Mouse (Mus musculus): ENCODE results near the gene Zrsr1. TPM values are rescaled to one million over a fixed set of nuclear protein-coding genes. Genes with fewer than 3 reads are reported as not detected.
A peak's percentile ranks its signal among the peaks of the same experiment; 100 is the strongest.

The Zrsr1 gene
- total and polyA plus RNA-seq, 3 experiments = 4.6 to 22.0 (median 15.1) TPM

GRCm38 (mm10) chr11:23013096-23013495, 41.3 kb downstream of the Zrsr1 start:
- WGBS = 88% methylated on average over 1 of the region's 1 CpGs
- Histone ChIP-seq H3K36me3 (ENCODE audit: control insufficient read depth, insufficient read depth, low read length) (no peaks in the 10 kb centered on the region), H3K27me3 (ENCODE audit: control insufficient read depth, insufficient read depth, low read length) (no peaks in the 10 kb centered on the region), H3K79me2 (replicated peaks; ENCODE audit: control insufficient read depth, insufficient read depth, low read length) (no peaks in the 10 kb centered on the region), H3K4me3 (no peak overlapping the region), H3K4me1 (ENCODE audit: control insufficient read depth, insufficient read depth, low read length) (no peaks in the 10 kb centered on the region), H3K9ac (ENCODE audit: low read depth, low read length) (no peak overlapping the region), H3K27ac (no peak overlapping the region)
- no peak for DNase-seq
- TF ChIP-seq CTCF (IDR thresholded peaks at IDR 0.05) = no peak
- no peak for TF ChIP-seq POLR2A (IDR thresholded peaks at IDR 0.05; ENCODE audit: insufficient read depth, low read depth, low read length)
- no peak for TF ChIP-seq EP300 (IDR thresholded peaks at IDR 0.05; ENCODE audit: insufficient read depth, low read depth, low read length)
- intact Hi-C loops (cut with DNase I) = no loop called here

DNA sequence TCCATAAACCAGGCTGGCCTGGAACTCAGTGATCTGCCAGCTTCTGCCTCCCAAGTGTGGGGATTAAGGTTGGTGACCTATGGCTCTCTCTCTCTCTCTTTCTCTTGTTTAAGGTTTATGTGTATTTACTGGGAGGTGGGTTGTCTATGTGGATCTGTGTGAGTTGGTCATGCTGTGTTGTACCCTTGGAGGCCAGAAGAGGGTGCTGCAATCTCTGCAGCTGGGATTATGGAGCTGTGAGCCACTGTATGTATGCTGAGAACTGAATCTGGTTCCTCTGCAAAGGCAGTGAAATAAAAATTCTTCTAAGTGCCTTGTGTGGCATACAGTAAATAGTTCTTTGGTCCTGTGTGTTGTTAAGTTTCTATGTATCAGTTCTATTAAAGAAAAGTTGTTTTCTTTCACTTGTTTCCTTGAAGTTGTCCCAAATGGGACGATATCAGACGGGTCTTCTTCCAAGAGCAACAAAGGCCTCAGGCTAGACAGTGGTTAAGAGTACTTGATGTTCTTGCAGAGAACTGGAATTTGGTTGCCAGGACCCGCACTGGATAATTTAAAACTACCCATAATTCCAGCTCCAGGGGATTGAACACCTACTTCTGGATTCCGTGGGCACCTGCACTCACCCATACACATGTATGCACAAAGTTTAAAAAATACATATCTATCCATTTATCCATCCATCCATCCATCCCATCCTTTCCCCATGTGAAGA, 41.9 kb downstream of the Zrsr1 start:
- WGBS = 88% methylated on average over 4 of the region's 4 CpGs
- TF ChIP-seq EP300 (IDR thresholded peaks at IDR 0.05; ENCODE audit: insufficient read depth, low read depth, low read length) = no peak
- TF ChIP-seq POLR2A (IDR thresholded peaks at IDR 0.05; ENCODE audit: insufficient read depth, low read depth, low read length) = no peak
- TF ChIP-seq CTCF (IDR thresholded peaks at IDR 0.05) = peak; percentile 48
- Histone ChIP-seq H3K79me2 (replicated peaks; ENCODE audit: control insufficient read depth, insufficient read depth, low read length) (no peaks in the 10 kb centered on the region), H3K4me3 (no peak overlapping the region), H3K27ac (no peak overlapping the region), H3K27me3 (ENCODE audit: control insufficient read depth, insufficient read depth, low read length) (no peaks in the 10 kb centered on the region), H3K9ac (ENCODE audit: low read depth, low read length) (no peak overlapping the region), H3K36me3 (ENCODE audit: control insufficient read depth, insufficient read depth, low read length) (no peaks in the 10 kb centered on the region), H3K4me1 (ENCODE audit: control insufficient read depth, insufficient read depth, low read length) (no peaks in the 10 kb centered on the region)
- no peak for DNase-seq
- intact Hi-C loops (cut with DNase I) = no loop called here

DNA sequence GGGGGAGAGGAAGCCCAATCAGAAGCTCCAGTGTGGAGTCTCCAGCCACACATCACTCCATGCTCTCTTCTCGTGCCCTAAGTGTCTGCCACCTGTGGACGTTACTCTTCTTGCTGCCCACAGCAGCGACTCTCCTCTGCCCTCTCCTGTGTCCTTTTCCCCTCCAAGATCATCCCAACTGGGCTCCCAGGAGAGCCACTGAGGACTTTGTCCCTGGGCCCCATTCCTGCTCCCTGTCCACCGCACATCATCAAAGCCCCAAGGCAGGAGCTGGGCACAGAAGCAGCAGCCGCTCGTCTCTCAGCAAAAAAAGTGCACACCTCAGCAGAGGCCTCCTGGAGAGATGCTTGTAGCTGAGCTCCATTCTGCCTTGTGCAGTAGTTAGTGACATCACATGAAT, 43.2 kb downstream of the Zrsr1 start:
- Histone ChIP-seq H3K9ac (ENCODE audit: low read depth, low read length) (no peak overlapping the region), H3K79me2 (replicated peaks; ENCODE audit: control insufficient read depth, insufficient read depth, low read length) (no peaks in the 10 kb centered on the region), H3K27ac (no peak overlapping the region), H3K4me3 (no peak overlapping the region), H3K27me3 (ENCODE audit: control insufficient read depth, insufficient read depth, low read length) (no peaks in the 10 kb centered on the region), H3K36me3 (ENCODE audit: control insufficient read depth, insufficient read depth, low read length) (no peaks in the 10 kb centered on the region), H3K4me1 (ENCODE audit: control insufficient read depth, insufficient read depth, low read length) (no peaks in the 10 kb centered on the region)
- intact Hi-C loops (cut with DNase I) = no loop called here
- no peak for DNase-seq
- WGBS = 73% methylated on average over 6 of the region's 6 CpGs
- no peak for TF ChIP-seq POLR2A (IDR thresholded peaks at IDR 0.05; ENCODE audit: insufficient read depth, low read depth, low read length)
- TF ChIP-seq CTCF (IDR thresholded peaks at IDR 0.05) = no peak
- no peak for TF ChIP-seq EP300 (IDR thresholded peaks at IDR 0.05; ENCODE audit: insufficient read depth, low read depth, low read length)

DNA sequence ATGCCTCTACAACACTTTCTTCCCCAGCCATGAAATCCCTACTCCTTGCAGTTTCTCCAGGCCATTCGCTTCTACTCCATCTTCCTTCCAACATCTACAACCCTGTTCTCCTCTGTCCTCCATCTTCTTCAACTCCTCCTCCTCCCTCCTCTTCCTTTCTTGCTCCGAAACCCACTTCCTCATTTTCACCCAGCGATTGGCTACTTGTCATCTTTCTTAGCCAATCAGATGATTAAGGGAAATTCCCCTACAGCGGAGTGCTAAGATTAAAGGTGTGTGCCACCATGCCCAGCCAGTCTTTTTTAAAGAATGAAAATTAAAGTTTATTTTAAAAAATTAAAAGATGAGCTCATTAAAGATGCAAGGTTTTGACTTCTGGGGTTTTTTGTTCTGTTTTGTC, 46.1 kb downstream of the Zrsr1 start:
- Histone ChIP-seq H3K9ac (ENCODE audit: low read depth, low read length) (no peak overlapping the region), H3K36me3 (ENCODE audit: control insufficient read depth, insufficient read depth, low read length) (no peaks in the 10 kb centered on the region), H3K79me2 (replicated peaks; ENCODE audit: control insufficient read depth, insufficient read depth, low read length) (no peaks in the 10 kb centered on the region), H3K4me1 (ENCODE audit: control insufficient read depth, insufficient read depth, low read length) (no peaks in the 10 kb centered on the region), H3K4me3 (no peak overlapping the region), H3K27me3 (ENCODE audit: control insufficient read depth, insufficient read depth, low read length) (no peaks in the 10 kb centered on the region), H3K27ac (no peak overlapping the region)
- DNase-seq = no peak
- intact Hi-C loops (cut with DNase I) = no loop called here
- 92% methylated on average over 4 of the region's 4 CpGs for WGBS
- no peak for TF ChIP-seq CTCF (IDR thresholded peaks at IDR 0.05)
- TF ChIP-seq POLR2A (IDR thresholded peaks at IDR 0.05; ENCODE audit: insufficient read depth, low read depth, low read length) = no peak
- no peak for TF ChIP-seq EP300 (IDR thresholded peaks at IDR 0.05; ENCODE audit: insufficient read depth, low read depth, low read length)

GRCm38 (mm10) chr11:23020116-23020770, 48.4 kb downstream of the Zrsr1 start:
- TF ChIP-seq EP300 (IDR thresholded peaks at IDR 0.05; ENCODE audit: insufficient read depth, low read depth, low read length) (no peak), CTCF (IDR thresholded peaks at IDR 0.05) (no peak), POLR2A (IDR thresholded peaks at IDR 0.05; ENCODE audit: insufficient read depth, low read depth, low read length) (no peak)
- no peaks in the 10 kb centered on the region for H3K4me1 ChIP-seq (ENCODE audit: control insufficient read depth, insufficient read depth, low read length)
- no peaks in the 10 kb centered on the region for H3K79me2 ChIP-seq (replicated peaks; ENCODE audit: control insufficient read depth, insufficient read depth, low read length)
- H3K4me3 ChIP-seq = no peak overlapping the region
- no peak overlapping the region for H3K9ac ChIP-seq (ENCODE audit: low read depth, low read length)
- WGBS = 69% methylated on average over 24 of the region's 24 CpGs
- peak overlapping the region; percentile 15; the same call in 1 of the 2 replicates for H3K27ac ChIP-seq
- intact Hi-C loops (cut with DNase I) = no loop called here
- H3K36me3 ChIP-seq (ENCODE audit: control insufficient read depth, insufficient read depth, low read length) = no peaks in the 10 kb centered on the region
- no peaks in the 10 kb centered on the region for H3K27me3 ChIP-seq (ENCODE audit: control insufficient read depth, insufficient read depth, low read length)
- peak; percentile 8 to 20 for DNase-seq

GRCm38 (mm10) chr11:23020841-23021240, 49.0 kb downstream of the Zrsr1 start:
- intact Hi-C loops (cut with DNase I) = no loop called here
- H3K27me3 ChIP-seq (ENCODE audit: control insufficient read depth, insufficient read depth, low read length) = no peaks in the 10 kb centered on the region
- no peaks in the 10 kb centered on the region for H3K4me1 ChIP-seq (ENCODE audit: control insufficient read depth, insufficient read depth, low read length)
- H3K27ac ChIP-seq = no peak overlapping the region; the same call in 1 of the 2 replicates
- WGBS = 85% methylated on average over 14 of the region's 14 CpGs
- no peak for DNase-seq
- TF ChIP-seq EP300 (IDR thresholded peaks at IDR 0.05; ENCODE audit: insufficient read depth, low read depth, low read length) (no peak), CTCF (IDR thresholded peaks at IDR 0.05) (no peak), POLR2A (IDR thresholded peaks at IDR 0.05; ENCODE audit: insufficient read depth, low read depth, low read length) (no peak)
- no peak overlapping the region for H3K4me3 ChIP-seq
- H3K9ac ChIP-seq (ENCODE audit: low read depth, low read length) = no peak overlapping the region
- H3K79me2 ChIP-seq (replicated peaks; ENCODE audit: control insufficient read depth, insufficient read depth, low read length) = no peaks in the 10 kb centered on the region
- no peaks in the 10 kb centered on the region for H3K36me3 ChIP-seq (ENCODE audit: control insufficient read depth, insufficient read depth, low read length)
